Mouse (Mus musculus) activated CD4-positive, CD25-positive, alpha-beta regulatory T cell, adult 9 weeks (primary cell): ENCODE measurements around the gene Rack1. TPM values are rescaled to one million over a fixed set of nuclear protein-coding genes. Genes with fewer than 3 reads are reported as not detected.

Experiments
- polyA plus RNA-seq: library from polyadenylated mRNA; unstranded; fragments of 100-300 nt; shearing (Covaris generic); gene quantifications from one replicate; pipeline ENCODE4 v1.2.1, GENCODE M21; 2017

Rack1 gene
- polyA plus RNA-seq: 848 TPM

DNA sequence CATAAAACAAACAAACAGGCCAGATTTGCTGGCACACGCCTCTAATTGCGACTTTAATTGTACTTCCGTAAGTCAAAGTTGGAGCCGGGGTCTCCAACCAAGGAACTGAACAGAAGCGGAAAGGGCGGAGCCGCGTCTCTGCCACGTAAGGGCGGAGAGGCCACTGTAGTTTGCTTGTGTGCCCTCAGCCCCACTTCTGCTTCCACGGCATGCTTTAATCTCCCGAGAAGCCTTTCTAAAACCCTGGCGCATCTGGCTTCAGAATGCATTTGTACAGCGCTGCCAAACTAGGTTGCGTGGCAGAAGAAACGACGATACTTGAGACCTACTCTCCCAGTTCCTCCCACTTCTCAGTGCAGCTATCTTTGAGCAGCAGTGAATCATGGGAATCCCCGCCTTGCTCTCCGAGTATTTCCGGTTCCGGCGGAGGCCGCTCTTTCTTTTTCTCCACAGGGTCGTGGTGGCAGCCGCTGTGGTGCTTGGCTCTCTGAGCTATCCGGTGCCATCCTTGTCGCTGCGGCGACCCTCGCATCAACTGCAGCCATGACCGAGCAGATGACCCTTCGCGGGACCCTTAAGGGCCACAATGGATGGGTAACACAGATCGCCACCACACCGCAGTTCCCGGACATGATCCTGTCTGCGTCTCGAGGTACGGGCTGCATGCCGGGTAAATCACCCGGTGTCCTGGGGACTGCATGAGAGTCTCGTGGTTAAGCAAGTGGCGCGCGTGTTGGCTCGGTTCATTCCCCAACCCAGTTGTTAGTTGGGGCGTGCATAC lies at the start of gene Rack1:
Rack1 (plus strand) TSS at position 412 of the 781 bp plus-strand sequence.

DNA sequence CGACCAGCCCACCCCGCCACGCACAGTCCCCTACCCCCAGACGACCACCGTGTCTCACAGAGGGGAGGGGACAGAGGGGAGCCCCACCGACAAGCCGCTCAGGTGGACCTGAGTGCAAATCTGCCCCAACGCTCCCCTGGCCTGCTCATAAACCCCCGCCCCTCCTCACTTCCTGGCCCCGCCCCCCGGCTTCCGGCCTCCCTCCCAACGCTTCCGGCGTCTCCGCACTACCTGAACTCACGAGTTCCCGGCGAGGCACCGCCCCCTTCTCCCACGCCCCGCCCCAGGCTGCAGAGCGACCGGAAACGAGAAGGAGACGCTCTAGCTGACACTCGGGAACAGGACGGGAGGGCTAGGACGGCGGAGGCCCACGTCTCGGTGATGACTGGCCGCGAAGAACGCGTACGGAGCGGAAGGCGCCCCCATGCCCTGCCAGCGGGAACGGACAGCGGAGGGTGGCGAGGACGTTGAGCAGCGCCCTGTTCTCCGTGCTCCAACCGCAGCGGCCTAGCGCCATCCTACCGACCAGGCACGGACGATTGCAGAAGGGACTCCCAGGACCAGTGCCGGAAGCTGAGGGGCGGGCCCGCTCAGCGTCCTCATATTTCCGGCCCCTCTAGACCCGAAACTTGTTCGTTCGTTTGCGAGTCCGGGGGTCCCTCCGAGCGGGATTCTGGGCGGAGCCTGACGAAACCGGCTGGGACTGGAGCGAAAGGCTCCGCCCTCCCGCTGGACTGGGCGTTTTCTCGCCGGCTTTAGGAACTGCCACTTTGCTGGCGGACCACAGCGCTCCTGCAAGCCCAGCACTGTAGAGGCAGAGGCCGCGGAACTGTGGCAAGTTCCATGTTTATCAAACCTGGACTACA lies 16.9 kb downstream of the Rack1 start, which contains the start of gene Trim41:
Trim41 (minus strand) TSS at position 554 of the 866 bp plus-strand sequence.

GRCm38 (mm10) chr11:48825979-48826751 lies 26.0 kb downstream of the Rack1 start, which contains the start of the genes Trim7 and Gm12184:
Gene Trim7 (plus strand): TSS chr11:48826140.
Gene Gm12184 (minus strand): TSS chr11:48826655.

Other genes starting within 250 kb of the Rack1 start
- gene Trim41, start 17.0 kb downstream of the Rack1 start, polyA plus RNA-seq: 2.4 TPM
- gene Trim7, start 25.8 kb downstream of the Rack1 start, polyA plus RNA-seq: 0.20 TPM
- 0.46 TPM for gene Gm12184, start 26.3 kb downstream of the Rack1 start, polyA plus RNA-seq
- gene Irgm1, start 71.4 kb downstream of the Rack1 start, polyA plus RNA-seq: 206 TPM
- gene Gm5431, start 101.9 kb downstream of the Rack1 start, polyA plus RNA-seq: 1.7 TPM
- 280 TPM for gene Psme2b, start 145.9 kb downstream of the Rack1 start, polyA plus RNA-seq
- 0.68 TPM for gene Olfr56, start 178.6 kb downstream of the Rack1 start, polyA plus RNA-seq
- 291 TPM for gene 9930111J21Rik1, start 179.1 kb downstream of the Rack1 start, polyA plus RNA-seq
- 10.5 TPM for gene Gm12185, start 191.9 kb downstream of the Rack1 start, polyA plus RNA-seq
- 270 TPM for gene Tgtp1, start 193.8 kb downstream of the Rack1 start, polyA plus RNA-seq